Mouse (Mus musculus): ENCODE measurements around the gene Scd4.
A peak's percentile ranks its signal among the peaks of the same experiment; 100 is the strongest.

Gene Scd4

DNA sequence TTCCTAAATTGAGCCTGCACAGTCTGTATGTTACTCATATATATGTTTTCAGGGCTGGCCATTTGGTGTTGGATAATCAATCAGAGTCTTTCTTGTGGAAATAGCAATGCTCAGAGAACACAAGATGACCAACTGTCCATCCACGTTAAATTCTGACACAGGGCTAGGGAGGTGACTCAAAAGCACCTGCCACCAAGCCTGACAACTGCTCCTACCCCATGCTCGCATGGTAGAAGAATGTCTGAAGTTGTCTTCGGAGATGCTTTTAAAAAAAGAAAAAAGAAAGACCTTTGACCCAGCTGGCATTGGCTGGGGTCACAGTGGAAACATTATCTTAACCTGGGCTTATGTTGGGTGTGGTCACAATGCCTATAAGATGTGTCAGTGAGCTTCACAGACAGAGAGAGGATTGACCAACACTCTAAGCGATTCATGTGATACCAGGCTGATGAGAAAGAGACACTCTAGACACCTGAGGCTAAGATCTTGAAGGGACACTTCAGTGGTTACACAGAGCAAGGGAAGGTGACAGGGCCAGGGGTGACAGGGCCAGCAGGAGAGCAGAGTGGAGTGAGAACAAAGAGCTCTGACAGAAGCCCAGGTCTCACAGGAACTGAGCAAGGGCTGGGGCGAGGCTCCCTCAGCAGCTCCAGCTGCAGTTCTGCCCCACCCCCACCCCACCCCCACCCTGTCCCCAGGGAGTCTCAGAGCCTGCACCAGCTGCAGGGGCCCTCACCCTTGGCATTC lies 44.9 kb downstream of the Scd4 start:
- no peak for DNase-seq (ENCODE audit: low spot score in 2 of 2)

DNA sequence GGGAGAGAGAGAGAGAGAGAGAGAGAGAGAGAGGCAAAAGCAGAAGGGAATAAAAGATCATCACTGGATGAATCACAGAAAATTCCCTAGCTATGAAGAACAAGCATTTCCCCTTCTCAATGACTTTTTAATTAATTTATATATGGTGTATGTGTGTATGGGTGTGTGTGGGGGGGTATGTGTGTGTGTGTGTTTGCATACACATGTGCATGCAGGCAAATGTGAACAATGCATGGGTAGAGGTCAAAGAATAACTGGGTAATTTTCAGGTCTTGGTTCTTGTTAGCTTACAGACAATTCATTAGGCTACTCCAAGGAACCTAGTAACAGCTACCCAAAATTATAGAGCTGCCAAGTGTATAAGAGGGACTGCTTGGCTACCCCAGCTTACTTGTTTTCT lies 46.2 kb downstream of the Scd4 start:
- DNase-seq (ENCODE audit: low spot score in 2 of 2): no peak

DNA sequence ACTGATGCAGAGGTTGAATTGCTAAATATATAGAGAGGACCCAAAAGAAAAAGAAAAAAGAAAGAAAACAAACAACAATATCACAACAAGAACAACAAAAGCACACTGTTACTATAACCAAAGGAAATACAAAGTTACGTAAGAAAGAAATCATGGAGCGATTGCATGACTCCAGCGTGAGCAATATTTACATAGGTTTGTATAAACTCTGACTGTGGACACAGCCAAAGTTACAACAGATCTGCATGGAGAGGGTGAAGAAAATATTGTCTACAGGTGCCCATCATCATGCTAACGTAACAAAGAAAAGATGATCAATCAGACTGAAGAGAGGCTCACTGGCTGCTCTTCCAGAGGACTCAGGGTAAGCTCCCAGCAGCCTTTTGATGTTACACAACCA lies 47.2 kb downstream of the Scd4 start:
- DNase-seq (ENCODE audit: low spot score in 2 of 2): no peak

DNA sequence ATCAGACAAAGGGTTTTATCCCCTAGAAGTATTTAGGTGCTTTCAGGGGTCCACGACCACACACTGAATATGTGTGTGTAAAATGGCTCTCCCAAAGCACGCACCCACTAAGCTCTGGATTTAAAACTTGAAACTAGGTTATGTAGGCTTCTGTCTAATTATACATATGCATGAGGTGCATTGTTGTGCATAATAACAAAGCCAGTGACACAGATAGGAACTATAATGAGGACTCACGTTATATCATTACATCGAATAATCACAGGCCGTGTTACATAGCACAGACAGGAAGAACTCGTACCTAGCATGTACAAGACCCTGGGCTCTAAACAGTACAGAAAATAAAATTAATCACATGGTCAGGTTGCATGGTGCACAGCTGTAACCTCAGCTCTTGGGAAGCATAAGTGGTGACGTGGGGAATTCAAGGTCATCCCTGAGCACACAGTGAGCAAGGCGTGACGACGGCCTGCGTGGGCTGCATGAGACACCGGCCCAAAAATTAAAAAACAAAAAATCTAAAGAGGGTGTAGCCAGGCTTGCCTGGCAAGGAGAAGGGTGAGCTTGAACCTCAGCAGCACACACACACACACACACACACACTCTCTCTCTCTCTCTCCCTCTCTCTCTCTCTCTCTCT lies 49.9 kb downstream of the Scd4 start:
- no peak for DNase-seq (ENCODE audit: low spot score in 2 of 2)

DNA sequence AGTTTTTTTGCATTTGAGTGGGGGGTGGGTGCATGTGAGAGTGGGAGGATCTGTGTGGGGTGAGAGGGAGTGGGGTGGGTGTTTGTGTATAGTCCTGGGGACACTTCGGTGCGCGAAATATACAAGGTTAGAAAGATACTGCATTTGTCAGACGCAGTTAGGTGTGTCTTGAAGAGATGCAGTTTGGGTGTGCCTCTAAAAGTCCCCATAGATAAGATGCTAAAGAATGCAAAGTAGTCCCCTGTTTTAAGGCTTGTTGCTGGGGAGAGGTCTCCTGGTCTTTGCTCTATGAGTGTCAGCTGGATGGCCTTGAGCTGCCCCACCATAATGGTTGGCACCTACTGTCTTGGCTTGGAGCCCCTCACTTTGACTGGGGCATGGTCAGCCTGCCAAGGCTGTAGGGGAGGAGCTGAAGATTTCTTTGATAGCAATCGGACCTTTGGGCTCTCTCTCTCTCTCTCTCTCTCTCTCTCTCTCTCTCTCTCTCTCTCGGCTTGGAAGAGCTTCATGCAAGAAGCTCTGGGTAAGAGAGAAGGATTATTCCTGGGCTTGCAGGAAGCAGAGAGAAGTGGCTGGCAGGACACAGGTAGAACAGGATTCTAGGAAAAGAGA lies 53.1 kb downstream of the Scd4 start:
- no peak for DNase-seq (ENCODE audit: low spot score in 2 of 2)

DNA sequence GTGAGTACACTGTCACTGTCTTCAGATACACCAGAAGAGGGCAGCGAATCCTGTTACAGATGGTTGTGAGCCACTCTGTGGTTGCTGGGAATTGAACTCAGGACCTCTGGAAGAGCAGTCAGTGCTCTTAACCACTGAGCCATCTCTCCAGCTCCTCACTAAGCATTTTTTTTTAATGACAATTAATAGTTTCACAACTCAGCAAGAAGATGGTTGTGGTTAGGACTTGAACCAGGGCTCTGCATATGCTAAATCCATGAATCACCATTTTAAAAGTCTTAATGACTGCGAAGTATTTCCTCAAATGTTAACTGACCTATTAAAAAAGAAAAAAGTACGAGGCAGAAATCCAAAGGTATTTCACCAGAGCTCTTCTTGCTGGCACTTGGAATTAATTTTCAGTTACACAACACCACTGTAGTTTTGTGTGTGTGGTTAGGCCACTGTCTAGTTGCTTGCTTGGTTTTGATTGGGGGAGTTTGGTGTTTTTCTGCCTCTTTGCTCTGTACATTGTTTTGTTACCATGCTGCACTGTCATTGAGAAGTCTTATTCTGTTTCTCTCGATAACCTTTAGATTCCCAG lies 54.3 kb downstream of the Scd4 start:
- no peak for DNase-seq (ENCODE audit: low spot score in 2 of 2)

DNA sequence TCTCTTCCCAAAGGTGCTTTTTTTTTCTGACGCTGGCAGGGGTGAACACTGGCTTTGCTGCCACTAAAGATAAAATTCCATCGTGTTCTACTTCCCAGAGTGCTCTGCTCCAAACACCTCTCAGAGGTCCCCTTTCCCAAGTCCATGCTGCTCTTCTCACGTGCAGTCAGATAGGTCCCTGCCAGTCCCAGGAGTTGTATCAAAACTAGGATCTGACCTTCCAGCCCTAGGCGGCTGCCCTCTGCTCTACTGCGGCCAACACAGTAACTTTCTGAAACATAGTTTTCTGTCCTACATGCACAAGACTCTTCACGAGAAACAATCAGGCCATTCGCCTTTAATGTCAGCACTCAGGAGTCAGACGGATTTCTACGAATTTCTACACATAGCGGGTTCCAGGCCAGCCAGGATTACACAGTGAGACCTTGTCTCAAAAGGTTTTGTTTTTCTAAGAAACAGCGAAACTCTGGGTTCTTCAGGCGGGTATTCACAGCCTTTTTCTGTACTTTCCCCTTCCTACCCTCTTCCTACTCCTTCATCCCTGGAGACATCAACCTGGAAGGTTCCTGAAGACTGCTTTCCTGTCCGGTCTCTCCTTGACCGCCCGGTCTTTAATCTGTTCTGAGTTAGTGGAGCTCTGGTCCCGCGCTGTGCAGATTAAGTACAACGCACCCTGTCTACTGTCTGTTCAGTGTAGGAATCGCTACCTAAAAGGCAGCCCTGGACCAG lies 55.0 kb downstream of the Scd4 start:
- no peak for DNase-seq (ENCODE audit: low spot score in 2 of 2)

DNA sequence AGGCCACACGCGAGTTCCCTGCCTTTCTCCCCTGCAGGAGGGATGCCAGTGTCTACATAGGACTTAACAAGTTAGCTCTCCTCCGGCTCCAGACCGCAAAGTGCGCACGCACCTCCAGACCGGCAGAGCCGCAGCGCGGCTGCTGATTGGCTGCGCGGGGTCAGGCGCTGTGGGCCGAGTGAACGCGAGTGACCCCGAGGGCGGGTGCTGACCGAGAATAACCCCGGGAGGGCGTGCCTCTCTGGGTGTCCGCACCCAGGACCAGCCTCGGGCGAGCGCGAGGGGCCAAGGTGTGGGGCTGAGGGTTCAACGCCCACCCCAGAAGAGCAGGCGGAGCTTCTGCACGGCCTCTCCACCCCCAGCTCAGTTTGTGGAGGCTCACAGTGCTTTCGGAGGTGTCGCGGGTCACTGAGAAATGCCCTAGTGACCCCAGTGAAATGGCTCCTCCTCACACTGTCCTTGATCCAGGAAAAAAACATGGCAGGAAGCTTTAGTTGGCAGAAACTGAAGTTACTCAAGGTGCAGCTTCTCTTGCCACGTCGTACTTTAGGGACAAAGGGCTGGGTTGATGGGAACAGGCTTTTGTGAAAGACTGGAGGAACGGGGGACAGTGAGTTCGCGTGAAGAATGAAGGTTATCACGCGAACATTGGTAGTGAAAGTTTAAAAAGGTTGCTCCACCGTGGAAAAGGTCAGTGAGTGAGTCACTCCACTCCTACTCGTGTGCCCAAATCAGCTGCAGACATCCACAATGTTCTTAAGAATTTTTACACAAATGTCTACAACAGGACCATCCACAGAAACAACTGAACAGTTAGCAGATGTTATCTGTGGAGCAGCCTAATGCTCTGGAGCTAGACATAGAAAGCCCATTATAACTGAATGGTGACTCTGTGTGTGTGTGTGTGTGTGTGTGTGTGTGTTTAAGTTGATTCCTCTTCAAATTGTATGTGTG lies 55.9 kb downstream of the Scd4 start:
- DNase-seq (ENCODE audit: low spot score in 2 of 2): peak; percentile 91 to 97

DNA sequence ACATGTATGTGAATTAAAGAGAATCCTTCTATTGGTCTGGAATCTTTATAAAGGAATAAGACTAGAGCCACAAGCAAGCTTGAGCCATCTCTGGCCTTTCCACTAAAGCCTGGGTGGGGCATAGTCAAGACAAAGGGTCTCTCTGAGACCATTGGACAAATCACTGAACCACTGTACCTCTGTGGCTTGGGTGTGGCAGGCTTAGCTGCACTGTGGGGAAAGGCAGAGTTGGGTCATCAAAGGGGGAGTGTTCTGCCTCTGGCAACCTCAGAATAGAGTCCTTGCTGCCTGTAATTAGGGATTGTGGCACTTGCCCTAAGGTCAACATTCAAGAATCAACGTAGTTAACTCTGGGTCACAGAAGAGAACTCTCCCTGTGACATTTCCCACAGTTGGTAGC lies 56.6 kb downstream of the Scd4 start:
- no peak for DNase-seq (ENCODE audit: low spot score in 2 of 2)

DNA sequence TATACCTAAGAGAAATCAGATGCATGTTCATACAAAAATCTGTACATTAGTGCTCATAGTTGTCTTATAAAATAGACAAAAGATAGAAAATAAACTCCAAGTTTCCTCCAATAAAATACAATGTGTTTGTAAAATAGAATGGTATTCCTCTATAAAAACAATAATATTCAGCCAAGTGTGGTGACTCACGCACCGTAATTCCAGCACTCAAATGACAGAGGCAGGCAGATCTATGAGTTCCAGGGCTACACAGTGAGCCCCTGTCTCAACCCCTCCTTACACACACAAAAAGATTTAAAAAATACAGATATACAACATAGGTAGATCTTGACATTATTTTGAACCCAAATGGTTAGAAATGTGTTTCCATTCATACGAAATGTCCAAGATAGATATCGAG lies 59.0 kb downstream of the Scd4 start:
- no peak for DNase-seq (ENCODE audit: low spot score in 2 of 2)

DNA sequence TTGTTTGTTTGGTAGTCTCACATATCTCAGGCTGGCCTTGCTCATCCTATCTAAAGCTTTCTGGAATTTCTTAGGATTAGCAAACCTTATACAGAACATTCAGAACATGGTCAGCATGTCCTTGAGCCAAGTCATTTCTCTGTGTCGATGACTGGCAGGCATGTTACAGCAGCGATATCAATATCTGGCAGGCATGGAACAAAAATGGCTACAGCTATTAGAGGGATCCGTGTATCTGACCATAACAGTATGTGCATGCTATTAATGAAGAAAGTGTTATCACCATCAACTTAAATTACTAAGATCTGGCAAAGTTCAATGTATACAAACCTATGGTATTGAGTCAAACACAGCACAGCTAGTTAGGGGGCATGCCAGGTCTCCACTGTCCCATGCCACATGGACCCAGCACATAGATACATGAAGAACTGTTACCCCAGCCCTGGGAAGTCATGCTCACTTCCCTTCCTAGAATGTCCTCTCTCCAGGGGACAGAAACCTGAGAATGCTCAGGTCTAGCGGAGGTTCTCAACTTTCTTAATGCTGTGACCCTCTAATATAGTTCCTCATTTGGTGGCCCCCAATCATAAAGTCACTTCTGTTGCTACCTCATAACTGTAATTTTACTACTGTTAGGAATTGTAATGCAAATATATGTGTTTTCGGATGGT lies 59.6 kb downstream of the Scd4 start:
- no peak for DNase-seq (ENCODE audit: low spot score in 2 of 2)

DNA sequence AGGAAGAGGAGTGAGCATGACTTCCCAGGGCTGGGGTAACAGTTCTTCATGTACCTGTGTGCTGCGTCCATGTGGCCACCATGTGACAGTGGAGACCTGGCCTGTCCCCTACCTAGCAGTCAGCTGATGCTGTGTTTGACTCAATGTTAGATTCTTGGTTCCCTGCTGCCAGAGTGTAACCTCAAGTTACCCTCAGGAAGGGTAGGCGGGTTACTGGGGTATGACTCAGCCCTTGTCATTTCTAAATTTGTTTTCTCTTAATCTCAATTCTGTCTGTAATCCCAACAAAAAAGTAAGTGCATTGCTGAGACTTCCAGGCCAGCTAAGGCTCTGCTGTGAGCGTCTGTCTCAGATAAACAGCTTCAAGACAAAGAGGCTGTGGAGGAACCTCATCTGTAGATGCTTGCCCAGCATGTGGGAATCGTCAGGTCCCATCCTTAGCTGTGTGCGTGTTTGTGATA lies 61.1 kb downstream of the Scd4 start:
- DNase-seq (ENCODE audit: low spot score in 2 of 2): no peak

DNA sequence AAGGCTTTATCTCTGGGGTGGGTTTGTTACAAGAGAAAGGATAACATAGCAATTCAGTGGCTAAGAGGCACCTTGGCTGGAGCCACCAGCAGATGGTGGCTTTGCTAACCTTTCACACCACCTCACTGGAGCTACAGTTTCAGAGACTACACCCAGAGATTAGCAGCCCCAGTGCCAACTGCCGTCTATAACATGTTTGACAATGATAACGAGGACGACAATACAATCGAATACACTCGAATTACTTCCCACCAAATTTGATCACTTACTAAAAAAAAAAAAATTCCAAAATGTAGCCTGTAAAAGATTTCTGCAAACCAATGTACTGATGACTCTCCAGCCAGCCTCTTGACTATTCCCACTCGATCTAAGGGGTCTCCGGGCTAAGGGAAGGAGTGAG lies 62.1 kb downstream of the Scd4 start:
- no peak for DNase-seq (ENCODE audit: low spot score in 2 of 2)

All from urinary bladder, postnatal 4 days (tissue).